Mouse (Mus musculus): ENCODE results near the gene Tssk1.

- TF ChIP-seq CHD2 (IDR thresholded peaks at IDR 0.05; ENCODE audit: low read depth, low read length) (no peak), ZNF384 (IDR thresholded peaks at IDR 0.05; ENCODE audit: low read depth, low read length) (no peak), MAFK (IDR thresholded peaks at IDR 0.05; ENCODE audit: insufficient read depth, low read depth, low read length) (no peak)
Observed at GRCm38 (mm10) chr16:17889689-17890341, 4.2 kb upstream of the Tssk1 start.

Data from ES-E14 (cell line).